ENCODE assay signal across 32 mouse cellular contexts in genomic region chr4:63638603-63639002, GRCm38 (mm10). TPM values are rescaled to one million over a fixed set of nuclear protein-coding genes. Genes with fewer than 3 reads are reported as not detected.
A peak's percentile ranks its signal among the peaks of the same experiment; 100 is the strongest.
DNase-seq lines count a peak whose midpoint lies in the region; ATAC-seq and TF ChIP-seq lines count a peak whose summit lies in the region.
"Had no signal": no experiment of that assay in that cellular context is flagged by ENCODE, and none has a peak within 500 bp of the region (broad histone marks: within the 10 kb centered on the region; RNA-seq: fewer than 3 reads in every experiment).

No protein-coding gene starts in this region.

- no peak for TF ChIP-seq CTCF in layer of hippocampus, adult 2 months (conservative IDR thresholded peaks at IDR 0.05)

- no peak overlapping the region for H3K27ac ChIP-seq in layer of hippocampus, adult 2 months
- H3K27ac ChIP-seq: embryonic facial prominence, embryonic 12.5 days; forebrain, embryonic 12.5 days; forebrain, embryonic 15.5 days; hindbrain, embryonic 12.5 days; hindbrain, embryonic 15.5 days; intestine, embryonic 15.5 days had no signal

- peak; percentile 79 for DNase-seq in 3T3-L1 (ENCODE audit: low read depth, low spot score)
- DNase-seq in Muller cell, postnatal 12 days (ENCODE audit: inconsistent ontology term), result peak; percentile 86
- DNase-seq in brain, adult 2 months (ENCODE audit: low read depth, low spot score), result peak; percentile 11
- DNase-seq in fibroblast of lung, adult 2 months (ENCODE audit: low read depth), result peak; percentile 47
- no peak for DNase-seq in gastrocnemius, postnatal 25 days
- no peak for DNase-seq in layer of hippocampus, adult 2 months (ENCODE audit: low spot score in 2 of 2)
- DNase-seq: adrenal gland, adult 8-10 months; adrenal gland, postnatal 25 days; cerebellum, adult 18-20 months; cerebellum, adult 9-10 months; cerebellum, postnatal 14 days; gastrocnemius, postnatal 10 days; kidney, adult 11 months had no signal

- no peak for ATAC-seq in inflammation-experienced regulatory T-cells, adult 6 months
- ATAC-seq: activated CD4-positive, CD25-positive, alpha-beta regulatory T cell, adult 4 months; CD4-positive, CD25-positive, alpha-beta regulatory T cell, adult 4 months; forebrain, embryonic 15.5 days; intestine, embryonic 15.5 days had no signal

- no peak overlapping the region for H3K4me3 ChIP-seq in layer of hippocampus, adult 2 months
- H3K4me3 ChIP-seq: embryonic facial prominence, embryonic 12.5 days; forebrain, embryonic 12.5 days; forebrain, embryonic 15.5 days; hindbrain, embryonic 12.5 days; hindbrain, embryonic 15.5 days; intestine, embryonic 15.5 days had no signal

RNA-seq across cellular contexts. Expression of gene Tex48, which starts 16.4 kb away (rescaled TPM):
- total RNA-seq in gastrocnemius, postnatal 25 days (2021), result not detected
- not detected for total RNA-seq in layer of hippocampus, adult 2 months (2021)
- polyA plus RNA-seq in inflammation-experienced regulatory T-cells, adult 6 months (2017; shearing (Covaris generic)), result not detected
- total RNA-seq: adrenal gland, adult 8-10 months; adrenal gland, postnatal 25 days; ES-E14; gastrocnemius, adult 18-20 months; gastrocnemius, postnatal 10 days; gastrocnemius, postnatal 4 days; heart, adult 8-10 months; heart, postnatal 25 days; hematopoietic stem cell, adult 5-6 weeks had no signal
- polyA plus RNA-seq: activated CD4-positive, CD25-positive, alpha-beta regulatory T cell, adult 4 months; C2C12; CD4-positive, CD25-positive, alpha-beta regulatory T cell, adult 4 months; embryonic facial prominence, embryonic 12.5 days; forebrain, embryonic 12.5 days; forebrain, embryonic 15.5 days; heart, embryonic 11.5 days; heart, embryonic 14.5 days; heart, postnatal 0 days; hindbrain, embryonic 12.5 days; hindbrain, embryonic 15.5 days; intestine, embryonic 15.5 days had no signal

RNA-seq across cellular contexts. Expression of gene Gm11214, which starts 24.6 kb away (rescaled TPM):
- total RNA-seq in gastrocnemius, postnatal 25 days (2021), result not detected
- total RNA-seq in layer of hippocampus, adult 2 months (2021), result not detected
- not detected for polyA plus RNA-seq in inflammation-experienced regulatory T-cells, adult 6 months (2017; shearing (Covaris generic))
- total RNA-seq: adrenal gland, adult 8-10 months; adrenal gland, postnatal 25 days; ES-E14; gastrocnemius, adult 18-20 months; gastrocnemius, postnatal 10 days; gastrocnemius, postnatal 4 days; heart, adult 8-10 months; heart, postnatal 25 days; hematopoietic stem cell, adult 5-6 weeks had no signal
- polyA plus RNA-seq: activated CD4-positive, CD25-positive, alpha-beta regulatory T cell, adult 4 months; C2C12; embryonic facial prominence, embryonic 12.5 days; forebrain, embryonic 12.5 days; forebrain, embryonic 15.5 days; heart, embryonic 11.5 days; heart, embryonic 14.5 days; heart, postnatal 0 days; hindbrain, embryonic 12.5 days; hindbrain, embryonic 15.5 days; intestine, embryonic 15.5 days had no signal

RNA-seq across cellular contexts. Expression of gene Gm11213, which starts 33.5 kb away (rescaled TPM):
- total RNA-seq in gastrocnemius, postnatal 25 days (2021), result not detected
- not detected for total RNA-seq in layer of hippocampus, adult 2 months (2021)
- polyA plus RNA-seq in inflammation-experienced regulatory T-cells, adult 6 months (2017; shearing (Covaris generic)), result not detected
- total RNA-seq: adrenal gland, adult 8-10 months; adrenal gland, postnatal 25 days; ES-E14; gastrocnemius, adult 18-20 months; gastrocnemius, postnatal 10 days; gastrocnemius, postnatal 4 days; heart, adult 8-10 months; heart, postnatal 25 days; hematopoietic stem cell, adult 5-6 weeks had no signal
- polyA plus RNA-seq: activated CD4-positive, CD25-positive, alpha-beta regulatory T cell, adult 4 months; C2C12; CD4-positive, CD25-positive, alpha-beta regulatory T cell, adult 4 months; embryonic facial prominence, embryonic 12.5 days; forebrain, embryonic 12.5 days; forebrain, embryonic 15.5 days; heart, embryonic 11.5 days; heart, embryonic 14.5 days; heart, postnatal 0 days; hindbrain, embryonic 12.5 days; hindbrain, embryonic 15.5 days; intestine, embryonic 15.5 days had no signal

Comparison
In these comparisons a context has a peak if more than half of its experiments do, and no peak if none do; other contexts are left out.
1. DNase-seq: peak in 3T3-L1 (single experiment), Muller cell, postnatal 12 days (single experiment), brain, adult 2 months (single experiment) and fibroblast of lung, adult 2 months (single experiment); none in gastrocnemius, postnatal 25 days (single experiment) and layer of hippocampus, adult 2 months (0 of 2).